Mouse (Mus musculus) lung, embryonic 16.5 days (tissue): ENCODE results near the gene Fxyd5. TPM values are rescaled to one million over a fixed set of nuclear protein-coding genes. Genes with fewer than 3 reads are reported as not detected.

Experiments used
- ATAC-seq: fragments of 200-750 bp; cut with Nextera tagmentation; 2 replicates; pipeline ENCODE4 v1.8.0; 2017; ENCODE audit warnings: low read depth, mild to moderate bottlenecking, moderate library complexity
- H3K27ac ChIP-seq: fragments of 300-500 bp; sonication (generic); 2 replicates; pipeline ENCODE4 v1.5.1; 2014; ENCODE audit warnings: mild to moderate bottlenecking, control low read depth, low read length
- H3K27me3 ChIP-seq: fragments of 300-500 bp; sonication (generic); 2 replicates; pipeline ENCODE4 v1.6.1; 2014; ENCODE audit warnings: low read depth, low read length, mixed read lengths; ENCODE audit not compliant: control insufficient read depth, insufficient read depth
- H3K36me3 ChIP-seq: fragments of 300-500 bp; sonication (generic); 2 replicates; pipeline ENCODE4 v1.6.1; 2014; ENCODE audit warnings: low read length; ENCODE audit not compliant: control insufficient read depth, insufficient read depth
- H3K4me1 ChIP-seq: fragments of 300-500 bp; sonication (generic); replicated peaks from 2 replicates; pipeline ENCODE4 v1.6.1; 2014; ENCODE audit warnings: low read length, mixed read lengths; ENCODE audit not compliant: control insufficient read depth, insufficient read depth
- H3K4me2 ChIP-seq: fragments of 300-500 bp; sonication (generic); 2 replicates; pipeline ENCODE4 v1.6.1; 2014; ENCODE audit warnings: low read depth, low read length, control low read depth
- H3K4me3 ChIP-seq: fragments of 300-500 bp; sonication (generic); 2 replicates; pipeline ENCODE4 v1.5.1; 2014; ENCODE audit warnings: mild to moderate bottlenecking, low read length, control low read depth
- H3K9ac ChIP-seq: fragments of 300-500 bp; sonication (generic); 2 replicates; pipeline ENCODE4 v1.6.1; 2014; ENCODE audit warnings: low read length, control low read depth
- H3K9me3 ChIP-seq: fragments of 300-500 bp; sonication (generic); 2 replicates; pipeline ENCODE4 v1.6.1; 2016; ENCODE audit warnings: low read length; ENCODE audit not compliant: control insufficient read depth
- WGBS: fragments of 180-500 bp; shearing (Covaris S2); extraction: QIAGEN DNeasy Blood & Tissue Kit; methylation state at CpG from one replicate; pipeline ENCODE4 v1.1.7; 2014; 5-methylcytosine and 5-hydroxymethylcytosine counted together
- polyA plus RNA-seq: library from polyadenylated mRNA; unstranded; fragments of >200 nt; fragmentation: Nextera tagmentation; extraction: Ambion mirVana; gene quantifications from 2 replicates; pipeline ENCODE4 v1.2.1, GENCODE M21; 2015

The Fxyd5 gene
- polyA plus RNA-seq, 1 experiment from 2014 or later: 62.1 TPM

GRCm38 (mm10) chr7:31072326-31072725, 30.0 kb upstream of the Fxyd5 start:
- Histone ChIP-seq H3K4me2 (no peak overlapping the region), H3K4me3 (no peak overlapping the region), H3K27ac (no peak overlapping the region), H3K27me3 (no peaks in the 10 kb centered on the region), H3K36me3 (no peaks in the 10 kb centered on the region), H3K9ac (no peak overlapping the region), H3K9me3 (no peaks in the 10 kb centered on the region), H3K4me1 (peaks cover 25% of the 10 kb centered on the region)
- WGBS: 49% methylated on average over 9 of the region's 9 CpGs
- no peak for ATAC-seq

- ATAC-seq: no peak
- Histone ChIP-seq H3K9me3 (no peaks in the 10 kb centered on the region), H3K36me3 (no peaks in the 10 kb centered on the region), H3K9ac (no peak overlapping the region), H3K4me2 (no peak overlapping the region), H3K27ac (no peak overlapping the region), H3K27me3 (no peaks in the 10 kb centered on the region), H3K4me1 (peaks cover 20% of the 10 kb centered on the region), H3K4me3 (no peak overlapping the region)
- WGBS: 82% methylated on average over 6 of the region's 6 CpGs
Measured at GRCm38 (mm10) chr7:31070324-31070723, 28.0 kb upstream of the Fxyd5 start.

- H3K9me3 ChIP-seq: no peaks in the 10 kb centered on the region
- H3K27ac ChIP-seq: no peak overlapping the region
- H3K4me1 ChIP-seq: peaks cover 17% of the 10 kb centered on the region
- no peak overlapping the region for H3K4me3 ChIP-seq
- no peak for ATAC-seq
- no peak overlapping the region for H3K9ac ChIP-seq
- no peaks in the 10 kb centered on the region for H3K36me3 ChIP-seq
- H3K4me2 ChIP-seq: no peak overlapping the region
- 82% methylated on average over 14 of the region's 14 CpGs for WGBS
- H3K27me3 ChIP-seq: no peaks in the 10 kb centered on the region
Measured at GRCm38 (mm10) chr7:31069491-31069890, 27.2 kb upstream of the Fxyd5 start.

GRCm38 (mm10) chr7:31067836-31068235, 25.6 kb upstream of the Fxyd5 start:
- Histone ChIP-seq H3K4me1 (peaks cover 14% of the 10 kb centered on the region), H3K4me3 (no peak overlapping the region), H3K9me3 (no peaks in the 10 kb centered on the region), H3K9ac (no peak overlapping the region; the same call in 1 of the 2 replicates), H3K36me3 (no peaks in the 10 kb centered on the region), H3K4me2 (no peak overlapping the region), H3K27ac (no peak overlapping the region), H3K27me3 (no peaks in the 10 kb centered on the region)
- peak; percentile 58; the same call in 1 of the 2 replicates for ATAC-seq
- 30% methylated on average over 5 of the region's 5 CpGs for WGBS

GRCm38 (mm10) chr7:31063074-31063560, 20.8 kb upstream of the Fxyd5 start:
- no peak overlapping the region for H3K27ac ChIP-seq
- H3K27me3 ChIP-seq: no peaks in the 10 kb centered on the region
- H3K4me3 ChIP-seq: no peak overlapping the region
- H3K4me1 ChIP-seq: peaks cover 12% of the 10 kb centered on the region
- no peak overlapping the region for H3K4me2 ChIP-seq
- ATAC-seq: no peak
- H3K36me3 ChIP-seq: no peaks in the 10 kb centered on the region
- 83% methylated on average over 12 of the region's 12 CpGs for WGBS
- no peak overlapping the region for H3K9ac ChIP-seq
- no peaks in the 10 kb centered on the region for H3K9me3 ChIP-seq

- Histone ChIP-seq H3K9ac (no peak overlapping the region), H3K9me3 (no peaks in the 10 kb centered on the region), H3K27me3 (no peaks in the 10 kb centered on the region), H3K27ac (no peak overlapping the region), H3K4me3 (no peak overlapping the region), H3K36me3 (no peaks in the 10 kb centered on the region), H3K4me2 (no peak overlapping the region), H3K4me1 (peaks cover 8% of the 10 kb centered on the region)
- WGBS: 84% methylated on average over 7 of the region's 7 CpGs
- no peak for ATAC-seq
Measured at GRCm38 (mm10) chr7:31060621-31061010, 18.3 kb upstream of the Fxyd5 start.

- Histone ChIP-seq H3K4me2 (no peak overlapping the region), H3K36me3 (no peaks in the 10 kb centered on the region), H3K4me3 (no peak overlapping the region), H3K9ac (no peak overlapping the region), H3K27ac (no peak overlapping the region), H3K9me3 (no peaks in the 10 kb centered on the region), H3K4me1 (peaks cover 11% of the 10 kb centered on the region), H3K27me3 (no peaks in the 10 kb centered on the region)
- no peak for ATAC-seq
- 66% methylated on average over 11 of the region's 11 CpGs for WGBS
Measured at GRCm38 (mm10) chr7:31059919-31060620, 17.8 kb upstream of the Fxyd5 start.

GRCm38 (mm10) chr7:31059108-31059507, 16.8 kb upstream of the Fxyd5 start, which contains the start of gene Lgi4:
Lgi4 (plus strand) TSS chr7:31059342.
- H3K9ac ChIP-seq: no peak within 1 kb of the TSS
- H3K9me3 ChIP-seq: no peaks in the 10 kb centered on the region
- H3K4me1 ChIP-seq: peaks cover 14% of the 10 kb centered on the region
- H3K4me3 ChIP-seq: no peak within 1 kb of the TSS
- ATAC-seq: peak; percentile 21
- H3K27me3 ChIP-seq: no peaks in the 10 kb centered on the region
- H3K4me2 ChIP-seq: no peak within 1 kb of the TSS
- H3K27ac ChIP-seq: no peak within 1 kb of the TSS
- WGBS: 4% methylated on average over 2 of the region's 2 CpGs
- H3K36me3 ChIP-seq: no peaks in the 10 kb centered on the region

- H3K36me3 ChIP-seq: no peaks in the 10 kb centered on the region
- ATAC-seq: no peak
Measured at GRCm38 (mm10) chr7:31058211-31058610, 15.9 kb upstream of the Fxyd5 start.

More at GRCm38 (mm10) chr7:31058211-31058610, 15.9 kb upstream of the Fxyd5 start:
- 85% methylated on average over 6 of the region's 6 CpGs for WGBS
- no peaks in the 10 kb centered on the region for H3K9me3 ChIP-seq
- peaks cover 16% of the 10 kb centered on the region for H3K4me1 ChIP-seq
- H3K4me3 ChIP-seq: no peak overlapping the region
- H3K27ac ChIP-seq: no peak overlapping the region
- peaks cover 2% of the 10 kb centered on the region for H3K27me3 ChIP-seq
- H3K4me2 ChIP-seq: no peak overlapping the region
- no peak overlapping the region for H3K9ac ChIP-seq
